Mouse (Mus musculus) gastrocnemius, adult 18-20 months (tissue): Measurements from ENCODE around the gene Cacna2d2. TPM values are rescaled to one million over a fixed set of nuclear protein-coding genes. Genes with fewer than 3 reads are reported as not detected.

ENCODE experiments used
- DNase-seq: peaks from one replicate; pipeline ENCODE4 v3.0.0; 2021; ENCODE audit warnings: low spot score
- total RNA-seq, 2 experiments: library from RNA; stranded (reverse); gene quantifications; 2 replicates each; pipeline ENCODE4 v1.2.3; 2021

The Cacna2d2 gene
- total RNA-seq, 2 experiments from 2014 or later: 0.52 to 0.94 TPM

DNA sequence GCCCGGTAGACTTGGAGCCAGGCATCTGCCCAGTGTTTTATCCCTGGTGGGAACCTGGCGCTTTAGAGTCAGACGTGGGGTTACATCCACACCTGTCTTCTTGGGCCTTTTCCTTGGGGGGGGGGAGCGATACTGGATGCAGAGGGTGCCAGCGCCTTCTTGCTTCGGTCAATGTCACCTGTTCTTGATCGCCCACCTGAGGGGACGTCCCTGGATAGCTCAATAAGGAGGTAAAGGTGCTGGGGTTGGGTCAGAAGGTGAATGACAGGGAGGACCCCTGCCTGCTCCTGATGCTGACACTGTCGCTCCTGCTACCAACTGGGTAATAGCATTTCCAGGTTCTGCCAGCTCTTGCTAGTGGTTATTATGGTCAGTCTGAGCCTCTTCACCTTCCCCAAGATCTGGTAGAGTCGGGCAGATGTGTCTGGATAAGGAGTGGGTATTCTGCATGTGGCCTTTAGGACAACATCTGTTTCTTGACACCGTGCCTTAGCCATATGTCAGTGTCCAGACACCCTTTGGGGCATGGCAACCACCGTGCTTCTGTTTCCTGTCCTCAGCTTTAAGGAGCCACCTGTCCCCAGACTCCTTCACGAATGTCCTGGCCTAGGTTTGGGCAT, 1.4 kb downstream of the Cacna2d2 start:
- DNase-seq: no peak

DNA sequence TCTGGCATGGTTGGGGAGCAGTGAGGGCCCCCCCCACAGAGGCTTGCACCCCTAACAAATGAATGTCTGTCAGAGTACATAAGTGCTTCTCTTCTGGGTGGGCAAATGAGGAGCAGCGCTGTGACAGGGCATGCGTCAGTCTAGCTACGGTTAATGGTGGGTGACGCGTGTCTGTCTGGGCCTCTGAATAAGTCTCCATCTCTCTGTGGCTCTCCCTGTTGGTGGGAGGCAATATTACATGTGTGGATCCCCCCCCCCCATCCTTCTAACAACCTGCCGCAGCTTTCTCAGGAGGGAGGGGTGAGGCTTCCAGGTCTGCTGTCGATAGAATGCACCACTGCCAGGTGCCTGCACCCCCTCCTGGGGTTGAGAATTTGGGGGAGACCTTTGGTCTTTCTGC, 3.7 kb downstream of the Cacna2d2 start:
- DNase-seq: no peak

- DNase-seq: no peak
Observed at GRCm38 (mm10) chr9:107409449-107409848, 10.0 kb downstream of the Cacna2d2 start.

- peak; percentile 33 for DNase-seq
Observed at GRCm38 (mm10) chr9:107417106-107417505, 17.7 kb downstream of the Cacna2d2 start.

GRCm38 (mm10) chr9:107419491-107420244, 20.3 kb downstream of the Cacna2d2 start:
- DNase-seq: no peak

GRCm38 (mm10) chr9:107420898-107421297, 21.5 kb downstream of the Cacna2d2 start:
- no peak for DNase-seq

GRCm38 (mm10) chr9:107422878-107423277, 23.5 kb downstream of the Cacna2d2 start:
- DNase-seq: no peak

DNA sequence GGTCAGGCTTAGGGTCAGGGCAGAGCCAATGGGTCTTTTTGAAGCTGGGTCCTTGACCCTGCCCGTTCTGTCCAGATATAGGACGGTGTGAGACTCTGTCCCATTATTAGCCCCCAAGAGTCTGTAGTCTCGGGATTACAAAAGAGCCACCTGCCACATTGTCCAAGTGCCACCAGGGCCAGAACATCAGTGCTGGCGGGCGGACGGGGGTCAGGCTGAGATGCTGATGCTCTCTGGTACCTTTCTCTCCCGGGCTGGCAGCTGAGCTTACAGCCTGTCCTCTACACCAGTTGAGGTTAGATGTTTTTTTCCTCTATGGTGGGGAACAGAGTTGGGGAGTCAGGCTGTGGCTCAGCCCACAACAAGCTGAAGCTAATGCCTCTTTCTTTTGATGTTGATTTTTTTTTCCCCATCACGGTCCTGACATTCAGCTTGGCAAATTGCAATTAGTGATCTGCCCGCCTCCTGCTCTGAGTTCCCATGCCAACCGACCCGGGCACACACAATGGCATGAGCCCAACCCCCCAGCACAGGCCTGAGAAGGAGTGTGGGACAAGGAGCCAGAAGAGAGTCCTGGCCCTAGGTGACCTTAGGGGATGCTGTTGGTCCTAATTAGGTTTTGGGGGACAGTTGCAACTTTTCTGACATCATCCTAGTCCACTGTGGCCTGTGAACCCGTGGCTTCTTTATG, 25.2 kb downstream of the Cacna2d2 start:
- no peak for DNase-seq

DNA sequence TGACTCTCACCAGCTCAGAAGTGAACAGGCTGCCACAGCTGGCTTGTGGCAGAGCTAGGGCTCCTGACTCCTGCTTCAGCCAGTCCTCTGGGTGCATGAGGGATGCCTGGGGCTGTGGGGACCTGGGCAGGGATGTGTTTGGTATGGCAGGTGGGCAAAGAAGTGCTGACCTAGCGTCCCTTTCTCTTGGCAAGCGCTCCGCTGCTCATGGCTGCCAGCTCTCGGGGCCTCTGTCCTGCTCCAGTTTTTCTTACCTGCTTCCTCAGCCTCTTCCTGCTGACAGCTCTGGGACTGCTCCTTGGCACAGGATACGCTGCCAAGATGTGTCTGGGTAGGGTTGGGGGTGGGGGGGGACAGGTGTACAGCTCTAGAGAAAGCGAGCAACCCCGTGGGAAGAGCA, 28.5 kb downstream of the Cacna2d2 start:
- no peak for DNase-seq

DNA sequence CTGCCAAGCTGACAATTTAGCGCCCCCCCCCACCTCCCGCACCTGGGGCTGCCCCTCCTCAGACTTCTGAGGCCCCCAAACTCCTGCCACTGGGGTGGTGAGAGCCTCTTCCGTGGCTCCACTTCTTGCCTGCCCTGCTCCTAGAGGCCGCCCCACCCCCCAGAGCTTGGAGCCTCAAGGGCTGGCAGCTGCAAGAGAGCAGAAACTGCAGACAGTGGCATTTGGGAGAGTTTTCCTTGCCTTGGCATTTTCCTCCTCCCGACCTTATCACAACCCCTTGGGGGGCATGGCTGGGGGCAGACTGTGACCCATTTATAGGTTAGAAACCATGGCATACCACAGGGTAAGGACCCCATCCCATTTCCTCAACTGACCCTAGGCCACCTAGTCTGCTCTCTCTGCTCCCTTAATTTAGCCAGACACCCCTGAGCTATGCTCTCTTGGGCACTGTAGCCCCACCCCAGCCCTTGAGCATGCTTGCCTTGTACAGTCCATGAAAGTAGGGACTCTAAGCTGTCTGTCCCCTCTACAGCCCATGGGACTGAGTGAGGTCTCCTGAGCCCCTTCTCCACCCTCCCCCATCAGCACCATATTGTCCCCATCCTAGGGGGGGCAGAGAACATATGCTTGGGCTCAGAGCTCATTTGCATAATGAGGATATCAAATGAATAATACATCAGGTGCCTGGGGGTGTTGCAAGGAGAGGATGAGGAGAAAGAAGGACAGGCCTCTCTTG, 29.2 kb downstream of the Cacna2d2 start:
- no peak for DNase-seq

DNA sequence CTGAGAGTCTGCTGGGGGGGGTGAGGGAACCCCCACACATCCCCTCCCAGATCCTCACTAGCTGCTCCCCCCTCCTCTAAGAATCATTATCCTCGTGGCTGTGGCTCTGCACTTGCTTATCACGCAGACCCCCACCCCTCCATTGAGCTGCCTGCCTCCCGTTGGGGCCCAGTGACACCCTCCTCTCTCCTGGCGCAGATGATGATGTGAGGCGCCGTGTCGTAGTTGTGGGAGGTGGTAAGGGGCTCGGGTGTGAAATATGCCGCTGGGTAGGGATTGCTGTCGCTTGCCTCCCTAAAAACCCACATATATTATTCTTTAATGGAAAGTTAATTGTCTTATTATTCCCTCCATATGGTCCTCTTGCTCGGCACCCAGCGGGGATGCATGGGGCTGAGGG, 31.0 kb downstream of the Cacna2d2 start:
- no peak for DNase-seq

GRCm38 (mm10) chr9:107432546-107432945, 33.1 kb downstream of the Cacna2d2 start:
- no peak for DNase-seq

DNA sequence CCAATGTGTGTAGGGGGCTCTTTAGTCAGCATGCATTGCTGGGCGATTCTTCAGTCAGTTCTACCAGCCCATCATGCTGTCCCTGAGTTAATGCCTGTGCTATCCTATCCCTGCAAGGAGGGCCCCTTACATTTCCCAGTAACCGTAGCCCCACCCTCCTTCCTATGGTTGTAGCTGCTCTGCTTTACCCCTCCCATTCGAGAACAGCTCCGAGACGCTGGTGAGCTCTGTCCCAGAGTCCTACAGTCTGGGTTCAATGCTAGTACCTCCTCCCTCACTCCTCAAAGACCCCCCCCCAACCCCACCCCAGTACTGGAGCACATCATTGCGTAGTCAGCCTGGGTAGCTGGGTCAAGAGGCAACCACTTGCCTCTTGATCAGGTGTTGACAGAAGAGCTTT, 35.4 kb downstream of the Cacna2d2 start:
- no peak for DNase-seq

DNA sequence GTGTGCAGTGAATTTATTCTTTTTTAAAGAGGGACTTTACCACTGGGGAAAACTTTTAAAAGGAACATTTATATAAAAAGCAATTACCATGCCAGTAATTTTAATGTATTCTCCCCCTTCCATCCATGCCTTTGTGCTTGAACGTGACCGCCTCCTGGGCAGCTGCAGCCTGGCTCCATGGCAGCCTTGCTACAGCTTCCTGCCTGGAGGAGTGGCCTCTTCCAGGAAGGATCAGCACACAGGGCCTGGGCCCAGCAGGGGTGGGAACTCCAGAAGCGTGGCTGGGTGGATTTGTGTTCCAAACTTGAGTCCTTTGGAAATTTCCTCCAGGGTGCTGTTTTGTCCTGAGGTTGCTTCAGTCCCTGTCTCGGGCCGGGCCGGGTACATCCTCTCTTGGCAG, 35.9 kb downstream of the Cacna2d2 start:
- DNase-seq: no peak

DNA sequence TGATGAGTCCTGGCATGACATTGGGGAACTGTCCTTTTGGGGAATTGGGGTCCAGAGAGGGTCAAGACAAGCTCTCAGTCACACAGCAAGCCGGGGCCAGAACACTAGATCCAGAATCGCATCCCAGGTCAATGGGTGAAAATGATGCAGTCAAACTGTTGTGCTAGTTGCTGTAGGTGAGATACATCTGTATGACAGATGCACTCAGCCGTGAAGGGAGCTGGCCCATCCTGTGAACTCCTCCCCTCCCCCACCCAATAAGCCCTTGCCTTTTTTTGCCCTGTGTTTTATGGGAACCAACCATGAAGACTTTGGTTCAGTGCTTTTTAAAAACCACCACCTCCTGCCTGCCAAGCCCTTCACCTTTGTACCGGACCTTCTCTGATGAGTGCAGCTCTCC, 43.5 kb downstream of the Cacna2d2 start:
- DNase-seq: no peak

DNA sequence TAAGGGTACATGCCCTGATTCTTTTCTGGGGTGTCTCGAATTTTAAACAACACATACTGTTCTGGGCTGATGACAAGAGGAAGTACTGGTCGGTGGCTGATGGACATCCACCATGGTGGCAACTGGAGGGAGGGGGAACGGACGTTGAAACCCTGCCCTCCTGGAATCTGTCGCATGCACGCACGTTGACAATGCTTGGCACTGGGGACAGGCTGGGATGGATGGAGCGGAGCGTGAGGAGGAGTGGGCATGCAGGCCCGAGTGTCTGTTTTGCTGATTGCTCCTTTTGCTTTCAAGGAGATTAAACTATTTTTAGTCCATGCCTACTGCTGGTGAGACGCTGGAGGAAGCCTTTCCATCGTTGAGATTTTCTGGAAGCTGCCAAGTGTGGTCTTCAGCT, 43.9 kb downstream of the Cacna2d2 start:
- no peak for DNase-seq

DNA sequence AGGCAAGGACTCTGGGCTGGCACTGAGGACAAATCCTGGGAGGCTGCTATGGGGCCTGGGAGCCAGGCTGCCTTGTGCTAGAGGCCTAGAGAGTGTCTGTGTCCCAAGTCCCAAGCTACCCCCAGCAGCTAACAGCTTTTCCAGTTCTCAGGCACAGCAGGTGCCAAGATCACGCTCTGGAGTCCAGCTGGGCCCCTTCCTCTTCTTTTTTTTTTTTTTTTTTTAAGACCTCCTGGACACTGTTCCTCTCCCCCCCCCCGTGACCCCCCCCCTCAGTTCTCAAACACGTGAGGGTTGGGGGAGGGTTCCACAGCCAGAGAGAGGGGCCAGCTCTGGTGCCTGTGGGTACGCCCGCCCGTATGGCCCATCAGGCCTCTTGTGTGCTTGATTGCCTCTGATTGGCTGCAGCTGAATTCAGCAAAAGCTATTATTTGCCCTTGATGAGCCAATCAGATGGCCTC, 45.6 kb downstream of the Cacna2d2 start:
- DNase-seq: no peak

DNA sequence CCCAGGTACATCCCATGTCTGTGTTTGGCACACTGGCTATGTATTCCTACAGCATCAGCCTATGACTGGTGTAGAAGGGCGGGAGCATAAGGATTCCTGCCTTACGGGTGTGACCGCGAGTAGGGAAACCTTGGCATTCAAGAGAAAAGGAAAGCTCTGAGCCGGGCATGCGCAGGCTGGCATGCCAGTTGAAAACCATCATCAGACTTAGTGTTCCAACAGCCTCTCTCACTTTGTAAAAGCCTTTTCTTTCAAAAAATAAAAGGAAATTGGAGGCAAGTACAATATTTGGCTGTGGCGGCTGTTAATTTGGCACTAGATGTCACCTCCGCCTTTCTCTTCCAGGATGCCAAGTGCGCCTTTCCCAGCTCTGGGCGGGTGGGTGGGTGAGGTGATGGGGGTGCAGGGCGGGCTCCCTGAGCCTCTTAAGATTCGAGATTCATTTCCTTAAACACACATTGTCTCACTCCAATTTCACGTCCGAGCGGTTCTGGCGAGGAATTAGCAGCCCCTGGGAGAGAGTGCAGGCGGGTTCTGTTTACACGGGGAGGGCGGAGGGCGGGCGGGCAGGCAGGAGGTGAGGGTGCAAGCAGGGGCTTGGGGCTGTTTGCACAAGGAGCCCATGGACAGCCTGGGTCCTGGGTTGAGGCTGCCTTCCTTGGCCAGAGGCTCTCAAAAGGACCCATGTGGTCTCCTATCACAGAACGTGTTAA, 49.5 kb downstream of the Cacna2d2 start:
- no peak for DNase-seq

DNA sequence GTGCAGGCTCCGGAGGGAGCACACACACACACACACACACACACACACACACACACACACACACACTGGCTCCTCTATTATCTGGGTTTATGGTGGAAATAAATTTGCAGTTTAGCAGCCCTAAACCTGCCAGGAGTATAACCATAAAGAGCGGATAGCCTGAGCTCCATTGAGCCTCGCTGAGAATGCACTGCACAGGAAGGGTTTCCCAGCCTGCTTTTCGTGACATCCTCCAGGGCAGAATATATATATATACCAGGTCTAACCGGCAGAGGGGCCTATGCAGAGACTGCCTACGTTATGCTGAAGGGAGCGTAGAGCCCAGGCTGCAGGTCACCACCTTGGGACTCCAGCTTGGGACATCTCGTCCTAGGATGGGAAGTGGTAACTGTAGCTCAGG, 52.0 kb downstream of the Cacna2d2 start:
- DNase-seq: no peak

DNA sequence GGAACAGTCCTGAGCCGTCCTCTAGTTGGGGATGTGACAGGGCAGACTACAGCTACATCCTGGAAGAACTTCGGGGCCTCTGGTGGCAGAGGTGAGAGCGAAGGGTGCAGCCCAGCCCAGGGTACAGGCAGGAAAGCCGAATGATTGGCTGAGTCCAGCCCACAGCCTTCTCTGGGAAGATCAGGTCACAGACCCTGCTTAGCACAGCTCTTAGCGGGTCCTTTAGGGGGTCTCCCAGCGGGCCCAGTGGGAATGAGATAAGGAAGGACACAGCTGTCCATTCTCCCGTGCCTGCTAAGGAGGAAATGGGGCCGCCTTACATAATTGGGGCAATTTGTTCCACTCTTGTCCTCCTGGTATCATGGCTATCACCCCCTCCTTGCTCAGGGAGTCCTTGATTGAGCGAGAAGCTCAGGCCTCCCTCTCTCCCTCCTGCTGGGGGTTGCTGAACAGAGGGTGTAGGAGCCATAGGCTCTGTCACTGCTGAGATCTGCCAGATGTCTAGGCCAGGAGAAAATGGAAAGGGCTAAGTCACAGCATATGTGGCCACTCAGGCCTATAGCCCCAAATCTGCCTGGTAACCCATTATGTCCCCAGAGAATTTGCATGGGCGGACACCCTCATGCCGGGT, 52.6 kb downstream of the Cacna2d2 start:
- DNase-seq: no peak

- no peak for DNase-seq
Observed at GRCm38 (mm10) chr9:107452552-107452951, 53.1 kb downstream of the Cacna2d2 start.
